Mouse (Mus musculus) small intestine, adult 2 months (tissue): ENCODE measurements at regions not wholly inside any gene's neighbourhood (a gene's known extent, or its start where the extent isn't known, plus 50 kb on each side); places are given as distances from the start of the nearest gene placed in this dataset.
A peak's percentile ranks its signal among the peaks of the same experiment; 100 is the strongest.
"Not testable (repeated sequence)": the region's sequence is repeated elsewhere in the genome, so short reads cannot be mapped to it uniquely, and the experiment has no call there.

Source experiments
- H3K27ac ChIP-seq: fragments of 200-500 bp; 2 replicates; pipeline ENCODE4 v1.5.1; 2012; ENCODE audit warnings: low read depth, low read length, control low read depth, inconsistent platforms; ENCODE audit not compliant: insufficient read depth
- H3K27me3 ChIP-seq: fragments of 200-500 bp; 2 replicates; pipeline ENCODE4 v1.6.1; 2012; ENCODE audit warnings: mild to moderate bottlenecking, moderate library complexity, low read length, inconsistent platforms; ENCODE audit not compliant: control insufficient read depth, insufficient read depth
- H3K36me3 ChIP-seq: fragments of 200-500 bp; 2 replicates; pipeline ENCODE4 v1.6.1; 2012; ENCODE audit warnings: mild to moderate bottlenecking, low read length, control low read depth, inconsistent platforms; ENCODE audit not compliant: control insufficient read depth, insufficient read depth
- H3K4me1 ChIP-seq: fragments of 200-500 bp; 2 replicates; pipeline ENCODE4 v1.6.1; 2012; ENCODE audit warnings: low read length, inconsistent platforms, mixed read lengths; ENCODE audit not compliant: control insufficient read depth, insufficient read depth, insufficient read length
- H3K4me3 ChIP-seq: fragments of 200-500 bp; 2 replicates; pipeline ENCODE4 v1.5.1; 2012; ENCODE audit warnings: low read depth, mild to moderate bottlenecking, control low read depth, inconsistent platforms, low read length, moderate library complexity
- CTCF ChIP-seq: fragments of 200-500 bp; IDR thresholded peaks from 2 replicates; pipeline ENCODE4 v1.5.1; 2012; ENCODE audit warnings: low read depth, mild to moderate bottlenecking, control low read depth, inconsistent platforms, low read length, moderate library complexity, mixed read lengths; ENCODE audit not compliant: insufficient replicate concordance, insufficient read length; ENCODE audit errors: extremely low read depth
- POLR2A ChIP-seq: fragments of 200-500 bp; IDR thresholded peaks from 2 replicates; pipeline ENCODE4 v1.6.1; 2012; ENCODE audit warnings: low read depth, mild to moderate bottlenecking, control low read depth, inconsistent platforms, low read length, moderate library complexity
- WGBS: fragments of 180-500 bp; shearing (Covaris S2); methylation state at CpG from one replicate; pipeline ENCODE4 v1.1.7; 2018; 5-methylcytosine and 5-hydroxymethylcytosine counted together

DNA sequence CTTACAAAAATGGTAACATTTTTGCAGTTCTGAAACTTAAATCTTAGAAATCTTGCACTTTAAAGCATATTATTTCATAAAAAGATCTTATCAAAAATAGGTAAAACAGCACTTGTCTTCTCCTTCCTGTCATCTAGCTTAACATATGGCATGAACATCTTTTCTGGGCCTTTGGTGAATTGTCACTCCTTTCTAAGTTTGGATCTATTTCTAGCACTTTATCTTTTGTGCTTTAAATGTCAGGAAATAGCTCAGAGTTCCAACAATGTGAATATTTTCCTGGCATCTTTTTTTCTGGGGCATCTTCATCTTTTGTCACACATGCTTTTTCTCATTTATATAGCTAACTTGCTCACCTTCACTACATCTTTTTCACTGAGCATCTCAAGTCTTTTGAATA is 527.4 kb upstream of the Gm5150 start:
- TF ChIP-seq POLR2A (no peak), CTCF (no peak)
- Histone ChIP-seq H3K36me3 (no peaks in the 10 kb centered on the region), H3K27me3 (no peaks in the 10 kb centered on the region), H3K27ac (no peak overlapping the region), H3K4me3 (no peak overlapping the region), H3K4me1 (no peaks in the 10 kb centered on the region)

DNA sequence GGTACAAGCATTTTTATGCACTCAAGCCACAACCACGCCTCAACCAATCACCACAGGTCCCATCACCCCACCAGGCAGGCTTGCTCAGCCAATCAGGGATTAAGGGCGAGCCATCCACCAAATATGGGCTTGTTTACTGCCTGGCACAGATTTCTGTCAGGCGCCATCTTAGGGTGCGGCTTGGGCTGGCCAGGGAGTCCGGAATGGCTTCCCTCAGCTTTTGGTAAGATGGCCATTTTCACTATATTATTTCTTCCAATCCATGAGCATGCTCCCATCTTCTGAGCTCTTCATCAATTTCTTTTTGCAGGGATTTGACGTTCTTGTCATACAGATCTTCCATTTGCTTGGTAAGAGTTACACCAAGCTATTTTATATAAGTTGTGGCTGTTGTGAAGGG is 521.3 kb upstream of the Gm5150 start:
- H3K4me1 ChIP-seq, H3K27ac ChIP-seq, H3K36me3 ChIP-seq, H3K27me3 ChIP-seq, H3K4me3 ChIP-seq: not testable (repeated sequence)
- 79% methylated on average over 6 of the region's 6 CpGs for WGBS

DNA sequence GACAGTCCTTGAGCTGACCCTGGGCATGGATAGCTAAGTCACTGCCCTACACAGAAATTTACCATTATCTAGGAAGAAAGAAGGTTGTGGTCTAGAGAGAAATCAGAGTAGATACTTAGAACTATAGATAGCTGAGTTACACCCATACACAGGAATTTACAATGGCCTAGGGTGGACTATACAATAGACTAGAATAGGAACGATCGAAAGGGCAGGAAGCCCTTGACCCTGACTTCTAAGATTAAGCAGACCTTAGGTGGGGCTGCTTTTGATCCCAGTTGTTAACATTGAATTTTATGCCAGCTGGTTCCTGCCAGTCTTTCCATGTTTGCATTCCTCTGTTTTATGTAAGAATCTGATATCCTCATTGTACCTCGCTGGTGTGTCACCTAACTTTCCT is 482.2 kb upstream of the Gm5150 start:
- H3K4me3 ChIP-seq, H3K27ac ChIP-seq, H3K27me3 ChIP-seq, H3K36me3 ChIP-seq, H3K4me1 ChIP-seq: not testable (repeated sequence)
- WGBS: 49% methylated on average over 3 of the region's 3 CpGs

DNA sequence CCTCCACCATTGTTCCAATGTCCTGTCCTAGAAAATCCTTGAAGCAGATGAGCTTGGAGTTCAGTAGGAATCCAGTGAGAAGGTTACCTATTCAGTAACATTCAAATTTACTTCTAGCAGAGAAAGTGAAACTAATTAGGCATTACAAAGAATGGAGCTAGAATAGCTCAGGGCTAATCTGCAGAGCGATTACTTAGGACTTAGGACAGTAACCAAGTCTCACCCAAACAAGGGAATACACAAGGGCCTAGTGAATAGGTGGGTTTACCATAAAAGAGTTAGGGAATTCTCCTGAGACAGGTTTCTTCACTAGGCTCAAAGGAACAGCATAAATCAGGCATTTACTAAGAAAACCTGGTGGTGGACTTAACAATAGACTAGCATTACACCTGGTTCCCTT is 476.5 kb upstream of the Gm5150 start:
- WGBS: 64% methylated on average over 1 of the region's 1 CpGs
- H3K27ac ChIP-seq: no peak overlapping the region
- H3K27me3 ChIP-seq: no peaks in the 10 kb centered on the region
- no peak overlapping the region for H3K4me3 ChIP-seq
- no peaks in the 10 kb centered on the region for H3K4me1 ChIP-seq
- H3K36me3 ChIP-seq: no peaks in the 10 kb centered on the region
- TF ChIP-seq POLR2A (no peak), CTCF (no peak)

DNA sequence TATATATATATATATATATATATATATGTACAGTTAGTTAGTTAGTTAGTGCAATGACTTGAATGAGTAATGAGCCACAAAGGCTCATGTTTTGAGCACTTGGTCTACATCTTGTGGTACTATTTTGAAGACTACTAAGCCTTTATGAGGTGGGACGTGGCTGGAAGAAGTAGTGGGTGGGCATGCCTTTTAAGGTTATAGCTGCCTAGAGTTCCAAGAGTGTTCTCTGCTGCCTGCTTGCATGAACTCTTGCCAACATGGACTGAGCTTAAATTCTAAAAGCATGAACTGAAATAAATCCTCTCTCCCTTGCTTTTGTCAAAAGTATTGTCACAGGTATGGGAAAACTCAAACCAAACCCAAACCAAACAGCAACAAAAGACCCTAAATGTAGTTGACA is 465.1 kb upstream of the Gm5150 start:
- TF ChIP-seq CTCF: no peak
- no peak for TF ChIP-seq POLR2A
- H3K27me3 ChIP-seq: no peaks in the 10 kb centered on the region
- H3K4me3 ChIP-seq: no peak overlapping the region
- WGBS: 76% methylated on average over 1 of the region's 1 CpGs
- no peaks in the 10 kb centered on the region for H3K4me1 ChIP-seq
- no peak overlapping the region for H3K27ac ChIP-seq
- H3K36me3 ChIP-seq: no peaks in the 10 kb centered on the region

DNA sequence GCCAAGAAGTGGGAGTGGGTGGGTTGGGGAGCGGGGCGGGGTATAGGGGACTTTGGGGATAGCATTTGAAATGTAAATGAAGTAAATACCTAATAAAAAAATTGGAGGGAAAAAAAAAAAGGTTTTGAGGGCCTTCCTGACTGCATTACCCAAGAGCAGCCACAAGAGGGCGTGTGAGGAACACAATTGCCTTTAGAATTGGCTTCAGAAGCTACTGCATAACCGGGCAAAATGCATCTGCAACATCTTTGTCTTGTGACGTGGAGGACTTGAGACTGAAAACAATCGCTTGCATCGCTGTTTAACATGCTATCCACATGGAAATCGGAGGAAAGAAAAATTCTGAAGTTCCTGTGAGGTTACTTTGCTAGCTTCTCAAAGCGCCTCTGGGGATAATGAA is 460.2 kb upstream of the Gm5150 start:
- Histone ChIP-seq H3K27ac (no peak overlapping the region), H3K4me1 (no peaks in the 10 kb centered on the region), H3K4me3 (no peak overlapping the region), H3K36me3 (no peaks in the 10 kb centered on the region), H3K27me3 (no peaks in the 10 kb centered on the region)
- WGBS: 16% methylated on average over 9 of the region's 9 CpGs
- TF ChIP-seq CTCF (peak; percentile 8; the same call in 1 of the 2 replicates), POLR2A (no peak)

DNA sequence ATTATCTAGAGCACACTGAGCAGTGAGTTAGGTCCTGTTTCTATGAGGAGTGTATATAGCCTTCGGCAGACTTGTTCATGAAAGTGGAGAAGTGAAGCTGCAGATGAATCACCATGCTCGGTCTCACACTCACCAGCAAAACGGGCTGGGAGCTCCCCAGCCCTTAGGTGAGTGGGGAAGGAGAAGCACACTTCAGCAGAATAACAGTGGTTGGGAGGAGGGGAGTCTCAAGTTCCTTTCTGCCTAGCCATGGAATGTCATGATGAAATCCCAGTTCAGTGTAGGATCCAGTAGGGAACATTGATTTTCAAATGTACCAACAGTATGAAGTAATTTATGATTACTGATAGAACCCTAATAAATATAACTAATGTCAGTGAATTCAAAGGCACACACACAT is 459.1 kb upstream of the Gm5150 start:
- TF ChIP-seq CTCF: no peak
- TF ChIP-seq POLR2A: no peak

DNA sequence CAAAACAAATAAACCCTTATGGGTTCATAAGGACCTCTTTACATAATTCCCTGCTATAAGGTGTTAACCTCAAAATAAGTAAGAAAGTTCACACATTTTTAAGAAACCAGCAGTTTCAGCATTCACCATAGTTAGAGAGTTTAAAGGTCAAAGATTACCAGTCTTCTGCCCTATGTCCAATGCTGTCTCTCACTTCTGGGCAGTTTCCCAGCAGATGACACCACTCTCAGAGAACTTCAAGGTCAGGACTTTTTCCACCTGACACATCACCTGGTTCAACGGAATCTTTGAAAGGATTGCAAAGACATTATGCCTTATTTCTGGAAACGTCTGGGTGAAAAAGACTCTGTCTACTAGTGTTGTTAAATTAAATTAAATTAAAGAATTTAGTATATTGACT is 458.1 kb upstream of the Gm5150 start:
- no peaks in the 10 kb centered on the region for H3K4me1 ChIP-seq
- no peak overlapping the region for H3K4me3 ChIP-seq
- no peaks in the 10 kb centered on the region for H3K27me3 ChIP-seq
- 64% methylated on average over 2 of the region's 2 CpGs for whole genome bisulfite sequencing
- TF ChIP-seq CTCF (no peak), POLR2A (no peak)
- H3K27ac ChIP-seq: no peak overlapping the region
- no peaks in the 10 kb centered on the region for H3K36me3 ChIP-seq

More for the DNA sequence above, 459.1 kb upstream of the Gm5150 start:
- H3K4me3 ChIP-seq: no peak overlapping the region
- H3K4me1 ChIP-seq: no peaks in the 10 kb centered on the region
- WGBS: 64% methylated on average over 3 of the region's 3 CpGs
- H3K27me3 ChIP-seq: no peaks in the 10 kb centered on the region
- H3K27ac ChIP-seq: no peak overlapping the region
- H3K36me3 ChIP-seq: no peaks in the 10 kb centered on the region
